Mouse (Mus musculus) hindbrain, embryonic 13.5 days (tissue): Measurements from ENCODE around the gene Tmc6. TPM values are rescaled to one million over a fixed set of nuclear protein-coding genes. Genes with fewer than 3 reads are reported as not detected.
"Not testable (repeated sequence)": the region's sequence is repeated elsewhere in the genome, so short reads cannot be mapped to it uniquely, and the experiment has no call there.

Source experiments
- ATAC-seq: fragments of 200-750 bp; cut with Nextera tagmentation; 2 replicates; pipeline ENCODE4 v1.8.0; 2017; ENCODE audit warnings: moderate TSS enrichment; ENCODE audit not compliant: low FRiP score
- H3K27ac ChIP-seq: fragments of 300-500 bp; sonication (generic); 2 replicates; pipeline ENCODE4 v1.5.1; 2015; ENCODE audit warnings: inconsistent platforms, mild to moderate bottlenecking, moderate library complexity
- H3K27me3 ChIP-seq: fragments of 300-500 bp; sonication (generic); 2 replicates; pipeline ENCODE4 v1.6.1; 2015; ENCODE audit warnings: mild to moderate bottlenecking, inconsistent platforms
- H3K36me3 ChIP-seq: fragments of 300-500 bp; sonication (generic); 2 replicates; pipeline ENCODE4 v1.6.1; 2015; ENCODE audit warnings: mild to moderate bottlenecking, inconsistent platforms
- H3K4me1 ChIP-seq: fragments of 300-500 bp; sonication (generic); replicated peaks from 2 replicates; pipeline ENCODE4 v1.6.1; 2015; ENCODE audit warnings: inconsistent platforms
- H3K4me2 ChIP-seq: fragments of 300-500 bp; sonication (generic); 2 replicates; pipeline ENCODE4 v1.6.1; 2015; ENCODE audit warnings: inconsistent platforms, mild to moderate bottlenecking, moderate library complexity
- H3K4me3 ChIP-seq: fragments of 300-500 bp; sonication (generic); 2 replicates; pipeline ENCODE4 v1.5.1; 2015; ENCODE audit warnings: mild to moderate bottlenecking, inconsistent platforms
- H3K9ac ChIP-seq: fragments of 300-500 bp; sonication (generic); 2 replicates; pipeline ENCODE4 v1.6.1; 2015; ENCODE audit warnings: mild to moderate bottlenecking, inconsistent platforms
- H3K9me3 ChIP-seq: fragments of 300-500 bp; sonication (generic); 2 replicates; pipeline ENCODE4 v1.6.1; 2016; ENCODE audit warnings: inconsistent platforms
- WGBS: fragments of 180-500 bp; shearing (Covaris S2); methylation state at CpG from one replicate; pipeline ENCODE4 v1.1.7; 2015; 5-methylcytosine and 5-hydroxymethylcytosine counted together
- polyA plus RNA-seq: library from polyadenylated mRNA; unstranded; fragments of >200 nt; fragmentation: Nextera tagmentation; extraction: Ambion mirVana; gene quantifications from 2 replicates; pipeline ENCODE4 v1.2.1, GENCODE M21; 2015

Tmc6 gene
- polyA plus RNA-seq, 1 experiment from 2014 or later: 5.3 TPM

DNA sequence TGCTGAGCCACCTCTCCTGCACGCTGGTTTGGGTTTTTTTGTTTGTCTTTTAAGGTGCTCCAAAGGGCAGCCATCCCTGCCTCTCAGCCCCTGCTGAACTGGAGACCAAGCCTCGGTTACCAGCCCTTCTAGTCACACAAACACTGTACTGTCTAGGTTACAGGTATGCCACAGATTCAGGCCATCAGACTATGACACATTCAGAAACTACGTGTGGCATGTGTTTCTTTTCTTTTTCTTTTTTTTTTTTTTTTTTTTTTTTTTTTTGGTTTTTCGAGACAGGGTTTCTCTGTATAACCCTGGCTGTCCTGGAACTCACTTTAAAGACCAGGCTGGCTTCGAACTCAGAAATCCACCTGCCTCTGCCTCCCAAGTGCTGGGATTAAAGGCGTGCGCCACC lies 6.5 kb upstream of the Tmc6 start:
- WGBS: 90% methylated on average over 7 of the region's 7 CpGs
- H3K9ac ChIP-seq, H3K9me3 ChIP-seq, H3K36me3 ChIP-seq, H3K4me3 ChIP-seq, H3K4me1 ChIP-seq, ATAC-seq, H3K4me2 ChIP-seq, H3K27ac ChIP-seq: not testable (repeated sequence)
- peaks cover 53% of the 10 kb centered on the region for H3K27me3 ChIP-seq

- Histone ChIP-seq H3K27ac (no peak overlapping the region), H3K9me3 (no peaks in the 10 kb centered on the region), H3K4me2 (no peak overlapping the region), H3K9ac (no peak overlapping the region), H3K27me3 (peaks cover 60% of the 10 kb centered on the region), H3K36me3 (no peaks in the 10 kb centered on the region), H3K4me1 (peaks cover 18% of the 10 kb centered on the region), H3K4me3 (no peak overlapping the region)
- WGBS: 9% methylated on average over 10 of the region's 10 CpGs
- no peak for ATAC-seq
Observed at GRCm38 (mm10) chr11:117786294-117786693, 4.3 kb upstream of the Tmc6 start.

DNA sequence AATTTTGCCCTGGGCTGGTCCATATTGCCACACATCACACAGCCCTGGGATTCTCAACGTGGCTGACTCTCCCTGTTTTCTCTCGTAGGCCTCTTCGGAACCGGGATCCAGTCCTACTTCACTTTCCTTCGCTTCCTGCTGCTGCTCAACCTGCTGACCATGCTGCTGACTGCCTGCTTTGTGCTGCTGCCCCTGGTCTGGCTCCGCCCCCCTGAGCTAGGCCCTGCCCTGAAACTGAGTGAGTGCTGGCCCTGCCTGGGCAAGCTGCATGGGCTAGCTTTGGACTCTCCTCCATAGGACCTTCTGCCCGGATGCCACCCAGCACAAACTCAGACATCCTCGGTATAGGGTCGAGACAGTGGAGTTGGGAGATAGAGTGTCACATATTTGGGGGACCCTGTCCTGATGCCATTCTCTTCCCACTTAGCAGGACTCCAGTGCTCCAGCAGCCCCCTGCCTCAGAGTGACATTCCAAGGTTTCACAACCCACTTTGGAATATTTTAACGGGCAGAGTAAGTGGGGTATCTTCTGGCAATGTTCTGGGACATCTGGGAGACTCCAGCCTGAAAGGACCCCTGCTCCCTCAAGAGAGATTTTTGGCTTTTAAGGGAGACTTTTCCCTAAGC lies 1.8 kb upstream of the Tmc6 start:
- ATAC-seq: no peak
- WGBS: 36% methylated on average over 10 of the region's 10 CpGs
- Histone ChIP-seq H3K4me2 (peak overlapping the region; percentile 51), H3K9me3 (no peaks in the 10 kb centered on the region), H3K36me3 (no peaks in the 10 kb centered on the region), H3K27ac (no peak overlapping the region), H3K9ac (peak overlapping the region; percentile 63; the same call in 1 of the 2 replicates), H3K4me1 (peaks cover 43% of the 10 kb centered on the region), H3K4me3 (peak overlapping the region; percentile 23; the same call in 1 of the 2 replicates), H3K27me3 (peaks cover 66% of the 10 kb centered on the region)

DNA sequence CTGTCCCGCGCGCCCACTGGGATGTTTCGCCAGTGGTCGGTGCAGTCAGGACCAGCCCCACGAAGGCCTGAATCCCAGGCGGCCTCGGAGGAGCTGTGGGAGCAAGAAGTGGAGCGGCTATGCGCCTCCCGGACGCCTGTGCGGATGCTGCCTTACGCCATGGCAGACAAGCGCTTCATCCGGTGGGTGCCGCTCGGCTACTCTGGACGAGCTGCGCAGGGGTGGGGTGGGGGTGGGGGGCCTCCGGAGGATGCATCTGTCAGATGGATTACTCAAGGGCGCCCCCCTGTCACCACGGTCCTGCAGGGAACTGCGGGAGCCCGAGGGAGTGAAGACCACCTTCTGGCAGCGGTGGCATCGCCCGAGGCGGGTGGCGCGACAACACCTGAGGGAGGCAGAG lies 1.1 kb upstream of the Tmc6 start:
- peak overlapping the region; percentile 63 for H3K9ac ChIP-seq
- no peaks in the 10 kb centered on the region for H3K9me3 ChIP-seq
- peak overlapping the region; percentile 51 for H3K4me2 ChIP-seq
- no peaks in the 10 kb centered on the region for H3K36me3 ChIP-seq
- 4% methylated on average over 31 of the region's 31 CpGs for WGBS
- peaks cover 66% of the 10 kb centered on the region for H3K27me3 ChIP-seq
- peak overlapping the region; percentile 23 for H3K4me3 ChIP-seq
- 0 out of 2 replicates have a peak, but pooled peaks have one; percentile 11 for ATAC-seq
- H3K4me1 ChIP-seq: peaks cover 47% of the 10 kb centered on the region
- H3K27ac ChIP-seq: 0 out of 2 replicates have a peak overlapping the region, but pooled peaks have one; percentile 18

GRCm38 (mm10) chr11:117782705-117783034 lies 672 bp upstream of the Tmc6 start:
- Histone ChIP-seq H3K4me3 (peak overlapping the region; percentile 23; the same call in 1 of the 2 replicates), H3K36me3 (no peaks in the 10 kb centered on the region), H3K4me2 (peak overlapping the region; percentile 51), H3K27ac (0 out of 2 replicates have a peak overlapping the region, but pooled peaks have one; percentile 18), H3K9me3 (no peaks in the 10 kb centered on the region), H3K27me3 (peaks cover 66% of the 10 kb centered on the region), H3K4me1 (peaks cover 51% of the 10 kb centered on the region), H3K9ac (peak overlapping the region; percentile 63)
- WGBS: 48% methylated on average over 9 of the region's 9 CpGs
- no peak for ATAC-seq

DNA sequence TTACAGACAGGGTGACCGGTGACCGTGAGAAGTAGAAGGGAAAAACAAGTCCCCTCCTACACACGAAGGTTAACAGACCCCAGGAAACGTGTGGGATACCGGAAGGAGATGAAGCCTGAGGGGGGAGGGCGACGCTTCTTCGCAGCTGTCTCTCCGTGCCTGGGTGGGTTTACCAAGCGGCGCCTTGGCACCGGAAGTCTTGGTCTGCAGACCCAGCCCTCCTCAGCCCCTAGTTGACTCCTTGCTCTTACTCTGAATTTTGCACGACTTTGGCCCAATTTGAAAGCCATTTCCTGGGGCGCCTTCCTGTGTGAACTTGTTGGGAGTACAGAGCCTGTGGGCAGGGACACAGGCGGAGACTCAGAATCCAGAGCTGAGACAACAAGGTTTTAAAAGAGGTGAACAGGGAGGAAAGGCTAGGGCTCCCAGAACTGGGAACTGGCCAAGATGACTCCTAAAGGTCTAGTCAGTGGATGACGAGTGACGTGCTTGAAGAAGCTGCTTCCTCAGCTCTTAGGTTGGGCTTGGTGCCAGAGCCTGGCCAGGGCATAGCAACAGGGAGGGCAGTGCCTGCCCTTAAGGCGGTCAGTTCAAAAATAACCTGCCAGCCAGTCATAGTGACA lies 688 bp downstream of the Tmc6 start:
- Histone ChIP-seq H3K9ac (no peak overlapping the region), H3K9me3 (no peaks in the 10 kb centered on the region), H3K27me3 (peaks cover 66% of the 10 kb centered on the region), H3K4me1 (peaks cover 53% of the 10 kb centered on the region), H3K4me3 (no peak overlapping the region), H3K36me3 (no peaks in the 10 kb centered on the region), H3K27ac (peak overlapping the region; percentile 52), H3K4me2 (peak overlapping the region; percentile 56)
- ATAC-seq: no peak
- WGBS: 23% methylated on average over 18 of the region's 18 CpGs

GRCm38 (mm10) chr11:117780582-117781111 lies 1.4 kb downstream of the Tmc6 start:
- Histone ChIP-seq H3K27ac (peak overlapping the region; percentile 73; the same call in 1 of the 2 replicates), H3K27me3 (peaks cover 66% of the 10 kb centered on the region)
- WGBS: 6% methylated on average over 19 of the region's 19 CpGs

GRCm38 (mm10) chr11:117780199-117780515 lies 1.8 kb downstream of the Tmc6 start:
- Histone ChIP-seq H3K9me3 (no peaks in the 10 kb centered on the region), H3K36me3 (no peaks in the 10 kb centered on the region), H3K4me1 (peaks cover 53% of the 10 kb centered on the region), H3K27ac (peak overlapping the region; percentile 73), H3K9ac (peak overlapping the region; percentile 69), H3K4me3 (peak overlapping the region; percentile 33), H3K27me3 (peaks cover 62% of the 10 kb centered on the region), H3K4me2 (peak overlapping the region; percentile 56)
- 1% methylated on average over 16 of the region's 17 CpGs for WGBS
- ATAC-seq: peak; percentile 50; the same call in 1 of the 2 replicates

More at GRCm38 (mm10) chr11:117780582-117781111, 1.4 kb downstream of the Tmc6 start:
- no peak for ATAC-seq
- H3K36me3 ChIP-seq: no peaks in the 10 kb centered on the region
- H3K9me3 ChIP-seq: no peaks in the 10 kb centered on the region
- peak overlapping the region; percentile 56 for H3K4me2 ChIP-seq
- peak overlapping the region; percentile 33 for H3K4me3 ChIP-seq
- H3K4me1 ChIP-seq: peaks cover 53% of the 10 kb centered on the region
- H3K9ac ChIP-seq: peak overlapping the region; percentile 69

GRCm38 (mm10) chr11:117779434-117780198 lies 2.4 kb downstream of the Tmc6 start:
- WGBS: 5% methylated on average over 38 of the region's 38 CpGs
- peak; percentile 38; the same call in 1 of the 2 replicates for ATAC-seq
- Histone ChIP-seq H3K4me2 (peak overlapping the region; percentile 56), H3K36me3 (no peaks in the 10 kb centered on the region), H3K4me3 (peak overlapping the region; percentile 33), H3K27me3 (peaks cover 57% of the 10 kb centered on the region), H3K4me1 (peaks cover 53% of the 10 kb centered on the region), H3K9ac (peak overlapping the region; percentile 69), H3K27ac (peak overlapping the region; percentile 73), H3K9me3 (no peaks in the 10 kb centered on the region)

GRCm38 (mm10) chr11:117778851-117779433 lies 3.1 kb downstream of the Tmc6 start:
- H3K27ac ChIP-seq: peak overlapping the region; percentile 73
- H3K9ac ChIP-seq: peak overlapping the region; percentile 69; the same call in 1 of the 2 replicates
- no peaks in the 10 kb centered on the region for H3K9me3 ChIP-seq
- H3K36me3 ChIP-seq: no peaks in the 10 kb centered on the region
- peaks cover 53% of the 10 kb centered on the region for H3K4me1 ChIP-seq
- peaks cover 50% of the 10 kb centered on the region for H3K27me3 ChIP-seq
- 0 out of 2 replicates have a peak, but pooled peaks have one; percentile 10 for ATAC-seq
- no peak overlapping the region for H3K4me3 ChIP-seq
- WGBS: 61% methylated on average over 12 of the region's 12 CpGs
- H3K4me2 ChIP-seq: peak overlapping the region; percentile 56

DNA sequence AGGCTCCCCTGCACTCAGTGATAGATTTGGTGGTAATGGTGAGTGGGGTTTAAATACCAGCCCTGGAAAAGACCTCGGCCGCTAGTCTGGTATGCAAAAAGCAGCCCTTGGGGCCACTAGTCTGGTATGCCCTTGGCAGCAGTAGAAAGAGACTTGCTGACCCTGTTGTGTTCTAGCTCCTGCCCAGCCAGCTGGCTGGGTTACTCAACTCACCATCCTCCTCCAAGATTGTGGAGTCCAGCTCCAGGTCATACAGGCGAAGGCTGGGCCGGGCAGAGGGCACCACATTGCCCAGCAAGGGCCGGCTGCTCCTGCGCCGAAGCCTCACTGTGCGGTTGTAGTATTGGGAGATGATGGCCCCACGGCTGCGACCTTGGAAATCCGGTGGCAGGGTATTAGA lies 4.0 kb downstream of the Tmc6 start:
- no peaks in the 10 kb centered on the region for H3K9me3 ChIP-seq
- no peak overlapping the region for H3K9ac ChIP-seq
- no peak overlapping the region for H3K4me3 ChIP-seq
- WGBS: 95% methylated on average over 11 of the region's 11 CpGs
- peaks cover 41% of the 10 kb centered on the region for H3K27me3 ChIP-seq
- H3K36me3 ChIP-seq: no peaks in the 10 kb centered on the region
- ATAC-seq: no peak
- H3K4me2 ChIP-seq: no peak overlapping the region
- H3K4me1 ChIP-seq: peaks cover 48% of the 10 kb centered on the region
- no peak overlapping the region for H3K27ac ChIP-seq

GRCm38 (mm10) chr11:117777111-117777510 lies 4.9 kb downstream of the Tmc6 start:
- ATAC-seq: no peak
- H3K36me3 ChIP-seq: no peaks in the 10 kb centered on the region
- WGBS: 86% methylated on average over 5 of the region's 5 CpGs
- H3K4me2 ChIP-seq: no peak overlapping the region
- H3K9ac ChIP-seq: no peak overlapping the region
- peaks cover 43% of the 10 kb centered on the region for H3K4me1 ChIP-seq
- no peaks in the 10 kb centered on the region for H3K9me3 ChIP-seq
- H3K4me3 ChIP-seq: no peak overlapping the region
- H3K27me3 ChIP-seq: peaks cover 32% of the 10 kb centered on the region
- H3K27ac ChIP-seq: no peak overlapping the region
